Mouse (Mus musculus) midbrain, embryonic 16.5 days (tissue): ENCODE data around the gene Fancd2. TPM values are rescaled to one million over a fixed set of nuclear protein-coding genes. Genes with fewer than 3 reads are reported as not detected.
A peak's percentile ranks its signal among the peaks of the same experiment; 100 is the strongest.

ENCODE experiments used
- ATAC-seq: fragments of 200-750 bp; cut with Nextera tagmentation; 2 replicates; pipeline ENCODE4 v1.8.0; 2017; ENCODE audit warnings: moderate TSS enrichment
- H3K27ac ChIP-seq: fragments of 300-500 bp; sonication (generic); 2 replicates; pipeline ENCODE4 v1.5.1; 2014; ENCODE audit warnings: mild to moderate bottlenecking, low read length, mixed read lengths
- H3K27me3 ChIP-seq: fragments of 300-500 bp; sonication (generic); 2 replicates; pipeline ENCODE4 v1.6.1; 2014; ENCODE audit warnings: low read depth, low read length, mixed read lengths; ENCODE audit not compliant: control insufficient read depth, insufficient read depth
- H3K36me3 ChIP-seq: fragments of 300-500 bp; sonication (generic); 2 replicates; pipeline ENCODE4 v1.6.1; 2014; ENCODE audit warnings: mild to moderate bottlenecking, low read length, moderate library complexity, mixed read lengths; ENCODE audit not compliant: control insufficient read depth, insufficient read depth
- H3K4me1 ChIP-seq: fragments of 300-500 bp; sonication (generic); 2 replicates; pipeline ENCODE4 v1.6.1; 2014; ENCODE audit warnings: mild to moderate bottlenecking, low read length, mixed read lengths; ENCODE audit not compliant: control insufficient read depth, insufficient read depth
- H3K4me2 ChIP-seq: fragments of 300-500 bp; sonication (generic); 2 replicates; pipeline ENCODE4 v1.6.1; 2014; ENCODE audit warnings: mild to moderate bottlenecking, low read length, mixed read lengths
- H3K4me3 ChIP-seq: fragments of 300-500 bp; sonication (generic); 2 replicates; pipeline ENCODE4 v1.5.1; 2014; ENCODE audit warnings: low read depth, mild to moderate bottlenecking, low read length, moderate library complexity, mixed read lengths
- H3K9ac ChIP-seq: fragments of 300-500 bp; sonication (generic); 2 replicates; pipeline ENCODE4 v1.6.1; 2014; ENCODE audit warnings: low read depth, low read length, mixed read lengths
- H3K9me3 ChIP-seq: fragments of 300-500 bp; sonication (generic); replicated peaks from 2 replicates; pipeline ENCODE4 v1.6.1; 2014; ENCODE audit warnings: mild to moderate bottlenecking, low read length, mixed read lengths; ENCODE audit not compliant: control insufficient read depth, poor library complexity, severe bottlenecking
- WGBS: fragments of 180-500 bp; shearing (Covaris S2); extraction: QIAGEN DNeasy Blood & Tissue Kit; methylation state at CpG from one replicate; pipeline ENCODE4 v1.1.7; 2014; 5-methylcytosine and 5-hydroxymethylcytosine counted together
- polyA plus RNA-seq: library from polyadenylated mRNA; unstranded; fragments of >200 nt; fragmentation: Nextera tagmentation; extraction: Ambion mirVana; gene quantifications from 2 replicates; pipeline ENCODE4 v1.2.1, GENCODE M21; 2015

The Fancd2 gene
- polyA plus RNA-seq, 1 experiment from 2014 or later = 1.4 TPM

DNA sequence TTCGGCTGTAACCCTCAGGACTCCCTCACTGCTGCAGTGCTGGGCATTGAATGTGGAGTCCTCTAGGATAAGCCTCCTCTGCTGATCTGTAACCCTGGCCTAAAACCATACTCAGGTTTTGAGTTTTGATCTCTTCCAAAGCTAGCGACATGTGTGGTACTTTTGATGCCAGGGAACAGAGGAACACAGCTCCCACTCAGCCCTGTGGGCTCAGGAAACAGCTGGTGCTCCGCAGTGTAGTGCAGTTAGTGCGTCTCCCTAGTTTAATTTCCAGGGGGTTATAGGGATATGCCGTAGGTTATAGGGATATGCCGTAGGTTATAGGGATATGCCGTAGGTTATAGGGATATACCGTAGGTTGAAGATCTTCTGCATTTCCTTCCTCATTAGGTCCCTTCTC, 83.5 kb downstream of the Fancd2 start:
- Histone ChIP-seq H3K9ac (no peak overlapping the region), H3K4me1 (no peaks in the 10 kb centered on the region), H3K9me3 (no peaks in the 10 kb centered on the region), H3K4me3 (no peak overlapping the region), H3K27ac (no peak overlapping the region), H3K4me2 (no peak overlapping the region), H3K36me3 (peaks cover 35% of the 10 kb centered on the region), H3K27me3 (no peaks in the 10 kb centered on the region)
- no peak for ATAC-seq
- 97% methylated on average over 8 of the region's 8 CpGs for WGBS

DNA sequence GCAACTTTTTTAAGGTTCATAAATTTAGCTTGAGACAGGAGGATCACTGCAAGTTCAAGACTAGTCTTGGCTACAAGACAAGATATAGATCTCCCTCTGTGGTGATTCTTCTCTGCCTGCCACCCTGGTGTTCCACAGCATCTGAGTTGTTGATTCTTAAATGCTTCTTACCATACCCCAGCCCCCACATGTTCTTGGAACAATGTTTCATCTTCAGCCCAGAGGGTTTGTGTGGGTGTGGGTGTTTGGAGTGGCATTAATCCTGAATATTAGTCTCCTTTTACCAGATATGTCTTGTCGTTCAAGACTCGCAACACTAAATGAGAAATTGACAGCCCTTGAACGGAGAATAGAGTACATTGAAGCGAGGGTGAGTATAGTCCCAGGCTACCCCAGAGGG, 84.0 kb downstream of the Fancd2 start:
- peaks cover 34% of the 10 kb centered on the region for H3K36me3 ChIP-seq
- H3K27me3 ChIP-seq = no peaks in the 10 kb centered on the region
- ATAC-seq = no peak
- no peaks in the 10 kb centered on the region for H3K9me3 ChIP-seq
- no peaks in the 10 kb centered on the region for H3K4me1 ChIP-seq
- WGBS = 97% methylated on average over 4 of the region's 4 CpGs
- H3K27ac ChIP-seq = no peak overlapping the region
- no peak overlapping the region for H3K4me3 ChIP-seq
- no peak overlapping the region for H3K4me2 ChIP-seq
- H3K9ac ChIP-seq = no peak overlapping the region

DNA sequence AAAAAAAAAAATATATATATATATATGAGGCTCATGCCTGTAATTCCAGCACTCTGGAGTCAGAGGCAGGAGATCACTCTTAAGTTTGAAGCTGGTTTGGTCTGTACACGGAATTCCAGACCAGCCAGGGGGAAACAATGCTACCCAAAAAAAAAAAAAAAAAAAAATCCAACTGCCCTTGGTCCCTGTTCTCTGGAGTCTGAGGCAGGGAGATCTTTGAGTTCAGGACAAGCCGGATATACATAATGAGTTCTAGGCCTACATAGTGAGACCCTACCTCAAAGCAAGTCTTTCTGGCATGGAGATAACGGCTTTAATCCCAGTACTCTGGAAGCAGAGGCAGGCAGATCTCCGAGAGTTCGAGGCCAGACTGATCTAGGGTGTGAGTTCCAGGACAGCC, 91.9 kb downstream of the Fancd2 start:
- no peaks in the 10 kb centered on the region for H3K9me3 ChIP-seq
- H3K36me3 ChIP-seq = peaks cover 6% of the 10 kb centered on the region
- no peak; the same call in 1 of the 2 replicates for ATAC-seq
- peak overlapping the region; percentile 87 for H3K27ac ChIP-seq
- peaks cover 16% of the 10 kb centered on the region for H3K4me1 ChIP-seq
- H3K9ac ChIP-seq = no peak overlapping the region
- H3K27me3 ChIP-seq = no peaks in the 10 kb centered on the region
- H3K4me3 ChIP-seq = peak overlapping the region; percentile 79
- peak overlapping the region; percentile 75 for H3K4me2 ChIP-seq
- 75% methylated on average over 5 of the region's 5 CpGs for WGBS

- Histone ChIP-seq H3K4me3 (peak within 1 kb of the TSS; percentile 79), H3K36me3 (peaks cover 8% of the 10 kb centered on the region), H3K4me2 (peak within 1 kb of the TSS; percentile 75), H3K9ac (peak within 1 kb of the TSS; percentile 88), H3K27me3 (no peaks in the 10 kb centered on the region), H3K4me1 (peaks cover 16% of the 10 kb centered on the region), H3K27ac (peak within 1 kb of the TSS; percentile 87), H3K9me3 (no peaks in the 10 kb centered on the region)
- ATAC-seq = peak; percentile 86
- under 1% methylated on average over 71 of the region's 76 CpGs for WGBS
These were observed 92.7 kb downstream of the Fancd2 start, which contains the start of gene Vhl for GRCm38 (mm10) chr6:113623941-113624751. Vhl (plus strand) TSS chr6:113623959.

DNA sequence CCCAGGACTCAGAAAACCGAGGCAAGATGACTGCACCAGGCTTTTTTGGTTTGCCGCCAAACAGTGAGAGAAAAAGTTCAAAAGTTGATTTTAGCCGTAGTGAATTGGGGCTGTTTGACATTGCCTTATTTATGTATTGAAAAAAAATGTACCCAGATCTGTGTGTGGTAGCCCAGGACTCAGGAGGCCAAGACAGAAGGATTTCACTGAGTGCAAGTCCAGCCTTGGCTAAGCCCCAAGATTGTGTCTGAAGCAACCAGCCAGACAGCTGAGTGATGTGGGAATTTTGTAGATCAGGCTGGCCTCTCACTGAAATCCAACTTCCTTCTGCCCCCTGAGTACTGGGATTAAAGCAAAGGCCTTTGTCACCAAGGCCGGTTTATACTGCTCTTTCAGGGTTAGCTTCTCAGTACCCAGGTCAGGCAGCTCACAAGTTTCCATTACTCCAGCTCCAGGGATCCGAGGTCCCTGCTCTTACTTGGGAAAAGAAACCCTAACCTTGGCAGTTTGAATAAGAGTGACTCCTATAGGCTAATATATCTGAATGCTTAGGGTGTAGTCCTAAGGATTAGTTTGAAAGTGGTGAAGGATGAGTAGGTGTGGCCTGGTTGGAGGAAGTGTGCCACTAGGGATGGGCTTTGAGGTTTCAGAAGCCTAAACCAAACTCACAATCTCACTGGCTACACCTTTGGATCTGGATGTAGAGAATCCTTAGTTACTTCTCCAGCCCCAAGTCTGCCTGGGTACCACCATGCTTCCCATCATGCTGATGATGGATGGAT, 93.7 kb downstream of the Fancd2 start:
- H3K36me3 ChIP-seq = peaks cover 14% of the 10 kb centered on the region
- 36% methylated on average over 5 of the region's 5 CpGs for WGBS
- H3K9me3 ChIP-seq = no peaks in the 10 kb centered on the region
- H3K4me3 ChIP-seq = peak overlapping the region; percentile 79
- H3K27ac ChIP-seq = peak overlapping the region; percentile 87; the same call in 1 of the 2 replicates
- peaks cover 16% of the 10 kb centered on the region for H3K4me1 ChIP-seq
- peak overlapping the region; percentile 88 for H3K9ac ChIP-seq
- peak overlapping the region; percentile 75 for H3K4me2 ChIP-seq
- no peak for ATAC-seq
- no peaks in the 10 kb centered on the region for H3K27me3 ChIP-seq

GRCm38 (mm10) chr6:113630322-113630721, 98.8 kb downstream of the Fancd2 start:
- Histone ChIP-seq H3K4me2 (no peak overlapping the region), H3K4me3 (no peak overlapping the region), H3K27me3 (no peaks in the 10 kb centered on the region), H3K4me1 (peaks cover 9% of the 10 kb centered on the region), H3K9me3 (no peaks in the 10 kb centered on the region), H3K27ac (no peak overlapping the region), H3K9ac (no peak overlapping the region), H3K36me3 (peaks cover 32% of the 10 kb centered on the region)
- WGBS = 85% methylated on average over 5 of the region's 5 CpGs
- ATAC-seq = no peak

GRCm38 (mm10) chr6:113632863-113633262, 101.4 kb downstream of the Fancd2 start:
- no peak overlapping the region for H3K9ac ChIP-seq
- no peak overlapping the region for H3K4me3 ChIP-seq
- H3K4me2 ChIP-seq = no peak overlapping the region
- H3K27ac ChIP-seq = no peak overlapping the region
- no peaks in the 10 kb centered on the region for H3K27me3 ChIP-seq
- no peak for ATAC-seq
- H3K36me3 ChIP-seq = peaks cover 31% of the 10 kb centered on the region
- WGBS = 93% methylated on average over 4 of the region's 4 CpGs
- H3K4me1 ChIP-seq = no peaks in the 10 kb centered on the region
- no peaks in the 10 kb centered on the region for H3K9me3 ChIP-seq

DNA sequence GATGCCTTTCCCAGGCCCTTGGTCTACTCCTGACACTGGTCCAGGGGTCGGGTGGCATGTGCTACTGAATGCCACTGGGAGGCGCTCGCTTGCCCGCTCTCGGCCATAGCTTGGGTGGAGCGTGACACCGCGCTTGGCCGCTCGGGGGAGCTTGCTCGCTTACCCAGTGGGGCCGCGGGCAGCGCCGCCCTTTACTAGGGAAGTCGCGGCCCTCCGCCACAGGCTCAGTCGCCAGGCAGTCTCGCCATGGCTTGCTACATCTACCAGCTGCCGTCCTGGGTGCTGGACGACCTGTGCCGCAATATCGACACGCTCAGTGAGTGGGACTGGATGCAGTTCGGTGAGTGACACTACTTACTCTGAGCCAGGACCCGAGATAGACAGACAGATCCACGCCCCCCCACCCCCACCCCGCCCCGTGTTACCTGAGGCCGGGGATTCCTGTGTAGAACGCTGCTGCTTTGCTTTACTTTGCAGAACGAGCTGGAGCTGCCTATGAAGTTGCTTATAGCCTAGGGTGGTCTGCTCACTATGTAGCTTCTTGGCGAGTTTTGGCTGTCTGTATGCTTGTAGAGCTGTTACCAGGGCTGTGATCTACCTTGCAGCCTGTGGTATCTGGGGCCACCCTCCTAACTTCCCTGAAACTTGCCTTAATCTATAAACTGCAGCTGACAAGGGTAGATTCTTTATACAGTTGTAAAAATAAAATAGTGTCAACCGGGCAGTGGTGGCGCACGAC, 107.0 kb downstream of the Fancd2 start, which contains the start of gene Irak2:
TSS of gene Irak2 (plus strand) at position 166 of the 739 bp plus-strand sequence.
- Histone ChIP-seq H3K9me3 (no peaks in the 10 kb centered on the region), H3K4me2 (peak within 1 kb of the TSS; percentile 66), H3K4me1 (no peaks in the 10 kb centered on the region), H3K36me3 (no peaks in the 10 kb centered on the region), H3K4me3 (peak within 1 kb of the TSS; percentile 45), H3K27me3 (no peaks in the 10 kb centered on the region), H3K27ac (no peak within 1 kb of the TSS), H3K9ac (peak within 1 kb of the TSS; percentile 65)
- peak; percentile 95 for ATAC-seq
- WGBS = 8% methylated on average over 37 of the region's 37 CpGs
